Mouse (Mus musculus): ENCODE measurements around the gene Wdr25.

GRCm38 (mm10) chr12:109037026-109037425 lies 143.6 kb downstream of the Wdr25 start:
- no peak for TF ChIP-seq POLR2A (IDR thresholded peaks at IDR 0.05; ENCODE audit: control insufficient read depth, extremely low read depth, insufficient read depth, low read length, poor library complexity)
- TF ChIP-seq CTCF (IDR thresholded peaks at IDR 0.05; ENCODE audit: borderline replicate concordance, control insufficient read depth, extremely low read depth, insufficient read depth, low read length, poor library complexity) = no peak

All from thymus, adult 2 months (tissue).